Mouse (Mus musculus) embryonic fibroblast, embryonic 13.5 days (primary cell): ENCODE measurements around the gene Ptprd.

Experiments used
- CTCF ChIP-seq: IDR thresholded peaks from 2 replicates; pipeline ENCODE4 v1.5.1; 2011; ENCODE audit warnings: mild to moderate bottlenecking, control low read depth, low read length, moderate library complexity, borderline replicate concordance; ENCODE audit not compliant: insufficient read depth
- POLR2A ChIP-seq: IDR thresholded peaks from 2 replicates; pipeline ENCODE4 v1.6.1; 2011; ENCODE audit warnings: low read depth, mild to moderate bottlenecking, control low read depth, low read length, moderate library complexity

GRCm38 (mm10) chr4:76183095-76183494, 2028.7 kb downstream of the Ptprd start:
- TF ChIP-seq POLR2A (no peak), CTCF (no peak)
